Mouse (Mus musculus): Measurements from ENCODE around the gene Abcb1b. TPM values are rescaled to one million over a fixed set of nuclear protein-coding genes. Genes with fewer than 3 reads are reported as not detected.

The Abcb1b gene
- polyA plus RNA-seq, 1 experiment from 2014 or later, result 0.40 TPM

GRCm38 (mm10) chr5:8898246-8898645, 100.3 kb downstream of the Abcb1b start:
- Histone ChIP-seq H3K27me3 (no peaks in the 10 kb centered on the region), H3K4me1 (replicated peaks) (peaks cover 24% of the 10 kb centered on the region), H3K36me3 (replicated peaks) (peaks cover 48% of the 10 kb centered on the region), H3K4me3 (replicated peaks) (no peak overlapping the region), H3K9ac (no peak overlapping the region), H3K4me2 (no peak overlapping the region), H3K27ac (replicated peaks) (0 out of 2 replicates have a peak overlapping the region, but pooled peaks have one; percentile 10), H3K9me3 (replicated peaks) (no peaks in the 10 kb centered on the region)
- WGBS (ENCODE audit: insufficient replicate concordance), result 80% methylated on average over 3 of the region's 3 CpGs
- ATAC-seq (ENCODE audit: insufficient read depth), result no peak

GRCm38 (mm10) chr5:8901001-8901400, 103.1 kb downstream of the Abcb1b start:
- Histone ChIP-seq H3K4me2 (no peak overlapping the region), H3K27me3 (no peaks in the 10 kb centered on the region), H3K4me1 (replicated peaks) (peaks cover 16% of the 10 kb centered on the region), H3K9ac (no peak overlapping the region), H3K27ac (replicated peaks) (no peak overlapping the region), H3K9me3 (replicated peaks) (no peaks in the 10 kb centered on the region), H3K36me3 (replicated peaks) (peaks cover 71% of the 10 kb centered on the region), H3K4me3 (replicated peaks) (no peak overlapping the region)
- no peak for ATAC-seq (ENCODE audit: insufficient read depth)
- 69% methylated on average over 1 of the region's 1 CpGs for WGBS (ENCODE audit: insufficient replicate concordance)

- WGBS (ENCODE audit: insufficient replicate concordance), result 79% methylated on average over 6 of the region's 6 CpGs
- Histone ChIP-seq H3K27me3 (no peaks in the 10 kb centered on the region), H3K36me3 (replicated peaks) (peaks cover 78% of the 10 kb centered on the region), H3K4me2 (no peak overlapping the region), H3K9ac (no peak overlapping the region), H3K27ac (replicated peaks) (no peak overlapping the region), H3K9me3 (replicated peaks) (no peaks in the 10 kb centered on the region), H3K4me3 (replicated peaks) (no peak overlapping the region), H3K4me1 (replicated peaks) (peaks cover 9% of the 10 kb centered on the region; the same call in 1 of the 2 replicates)
- no peak for ATAC-seq (ENCODE audit: insufficient read depth)
Observed at GRCm38 (mm10) chr5:8902141-8902817, 104.3 kb downstream of the Abcb1b start.

GRCm38 (mm10) chr5:8904539-8904938, 106.6 kb downstream of the Abcb1b start:
- Histone ChIP-seq H3K4me1 (replicated peaks) (0 out of 2 replicates have a peak, but pooled peaks cover 3% of the 10 kb centered on the region), H3K36me3 (replicated peaks) (peaks cover 82% of the 10 kb centered on the region), H3K4me2 (no peak overlapping the region), H3K27me3 (no peaks in the 10 kb centered on the region), H3K4me3 (replicated peaks) (no peak overlapping the region), H3K27ac (replicated peaks) (0 out of 2 replicates have a peak overlapping the region, but pooled peaks have one; percentile 33), H3K9me3 (replicated peaks) (no peaks in the 10 kb centered on the region), H3K9ac (no peak overlapping the region)
- 81% methylated on average over 6 of the region's 6 CpGs for WGBS (ENCODE audit: insufficient replicate concordance)
- peak; percentile 60; the same call in 1 of the 2 replicates for ATAC-seq (ENCODE audit: insufficient read depth)

GRCm38 (mm10) chr5:8911567-8912198, 113.7 kb downstream of the Abcb1b start:
- Histone ChIP-seq H3K9ac (no peak overlapping the region), H3K4me3 (replicated peaks) (no peak overlapping the region), H3K36me3 (replicated peaks) (peaks cover 78% of the 10 kb centered on the region), H3K27ac (replicated peaks) (no peak overlapping the region), H3K4me2 (no peak overlapping the region), H3K4me1 (replicated peaks) (no peaks in the 10 kb centered on the region), H3K9me3 (replicated peaks) (no peaks in the 10 kb centered on the region), H3K27me3 (no peaks in the 10 kb centered on the region)
- 60% methylated on average over 8 of the region's 8 CpGs for WGBS (ENCODE audit: insufficient replicate concordance)
- no peak for ATAC-seq (ENCODE audit: insufficient read depth)

Other genes starting within 250 kb of the Abcb1b start
- gene Rundc3b, start 175.2 kb upstream of the Abcb1b start, polyA plus RNA-seq (2015; fragmentation: Nextera tagmentation; extraction: Ambion mirVana), result 0.08 and 0.09 TPM in 2 replicates
- gene Abcb1a, start 138.1 kb upstream of the Abcb1b start, polyA plus RNA-seq (2015; fragmentation: Nextera tagmentation; extraction: Ambion mirVana), result 0.54 and 0.68 TPM in 2 replicates
- 28.7 and 32.8 TPM in 2 replicates for gene Abcb4, start 95.6 kb downstream of the Abcb1b start, polyA plus RNA-seq (2015; fragmentation: Nextera tagmentation; extraction: Ambion mirVana)
- 58.1 and 58.3 TPM in 2 replicates for gene Crot, start 199.2 kb downstream of the Abcb1b start, polyA plus RNA-seq (2015; fragmentation: Nextera tagmentation; extraction: Ambion mirVana)

Measured in liver, embryonic 15.5 days (tissue).